Mouse (Mus musculus): Measurements from ENCODE around the gene Chchd1. TPM values are rescaled to one million over a fixed set of nuclear protein-coding genes. Genes with fewer than 3 reads are reported as not detected.
"Not testable (repeated sequence)": the region's sequence is repeated elsewhere in the genome, so short reads cannot be mapped to it uniquely, and the experiment has no call there.

The Chchd1 gene
- polyA plus RNA-seq, 1 experiment from 2014 or later: 218 TPM

GRCm38 (mm10) chr14:20703461-20703860 is 655 bp downstream of the Chchd1 start:
- not testable (repeated sequence) for ATAC-seq (ENCODE audit: low FRiP score, low TSS enrichment)
- H3K27ac ChIP-seq (ENCODE audit: low read depth, low read length): peak overlapping the region; percentile 90

GRCm38 (mm10) chr14:20707201-20708190 is 4.7 kb downstream of the Chchd1 start, which contains the start of gene Zswim8:
Gene Zswim8 (plus strand): TSS chr14:20707552.
- peak; percentile 95 for ATAC-seq (ENCODE audit: low FRiP score, low TSS enrichment)
- no peaks in the 10 kb centered on the region for H3K27me3 ChIP-seq (ENCODE audit: control insufficient read depth, insufficient read depth, low read length)
- peak within 1 kb of the TSS; percentile 69 for H3K4me2 ChIP-seq (replicated peaks; ENCODE audit: low read depth, low read length)
- H3K9ac ChIP-seq (ENCODE audit: low read depth, low read length): peak within 1 kb of the TSS; percentile 97
- H3K36me3 ChIP-seq (ENCODE audit: control insufficient read depth, insufficient read depth, low read length): peaks cover 33% of the 10 kb centered on the region
- WGBS: 1% methylated on average over 54 of the region's 80 CpGs
- peak within 1 kb of the TSS; percentile 79; the same call in 1 of the 2 replicates for H3K27ac ChIP-seq (ENCODE audit: low read depth, low read length)
- H3K9me3 ChIP-seq (ENCODE audit: control insufficient read depth, low read length): no peaks in the 10 kb centered on the region
- peak within 1 kb of the TSS; percentile 97 for H3K4me3 ChIP-seq (ENCODE audit: low read length)
- peaks cover 19% of the 10 kb centered on the region for H3K4me1 ChIP-seq (ENCODE audit: control insufficient read depth, insufficient read depth, low read length)

More at GRCm38 (mm10) chr14:20703461-20703860, 655 bp downstream of the Chchd1 start:
- H3K27me3 ChIP-seq (ENCODE audit: control insufficient read depth, insufficient read depth, low read length); H3K9me3 ChIP-seq (ENCODE audit: control insufficient read depth, low read length): not testable (repeated sequence)
- Histone ChIP-seq H3K4me1 (ENCODE audit: control insufficient read depth, insufficient read depth, low read length) (peaks cover 23% of the 10 kb centered on the region), H3K36me3 (ENCODE audit: control insufficient read depth, insufficient read depth, low read length) (peaks cover 17% of the 10 kb centered on the region), H3K9ac (ENCODE audit: low read depth, low read length) (peak overlapping the region; percentile 89), H3K4me3 (ENCODE audit: low read length) (peak overlapping the region; percentile 90), H3K4me2 (replicated peaks; ENCODE audit: low read depth, low read length) (peak overlapping the region; percentile 63)
- WGBS: 11% methylated on average over 8 of the region's 8 CpGs

GRCm38 (mm10) chr14:20708239-20708638 is 5.4 kb downstream of the Chchd1 start:
- no peaks in the 10 kb centered on the region for H3K9me3 ChIP-seq (ENCODE audit: control insufficient read depth, low read length)
- 10% methylated on average over 10 of the region's 10 CpGs for WGBS
- no peak overlapping the region for H3K27ac ChIP-seq (ENCODE audit: low read depth, low read length)
- H3K4me3 ChIP-seq (ENCODE audit: low read length): peak overlapping the region; percentile 97
- peak overlapping the region; percentile 97 for H3K9ac ChIP-seq (ENCODE audit: low read depth, low read length)
- peak overlapping the region; percentile 69 for H3K4me2 ChIP-seq (replicated peaks; ENCODE audit: low read depth, low read length)
- H3K27me3 ChIP-seq (ENCODE audit: control insufficient read depth, insufficient read depth, low read length): no peaks in the 10 kb centered on the region
- ATAC-seq (ENCODE audit: low FRiP score, low TSS enrichment): no peak
- peaks cover 19% of the 10 kb centered on the region for H3K4me1 ChIP-seq (ENCODE audit: control insufficient read depth, insufficient read depth, low read length)
- H3K36me3 ChIP-seq (ENCODE audit: control insufficient read depth, insufficient read depth, low read length): peaks cover 41% of the 10 kb centered on the region

GRCm38 (mm10) chr14:20713832-20714231 is 11.0 kb downstream of the Chchd1 start:
- H3K4me2 ChIP-seq (replicated peaks; ENCODE audit: low read depth, low read length): no peak overlapping the region
- no peak for ATAC-seq (ENCODE audit: low FRiP score, low TSS enrichment)
- no peaks in the 10 kb centered on the region for H3K9me3 ChIP-seq (ENCODE audit: control insufficient read depth, low read length)
- H3K36me3 ChIP-seq (ENCODE audit: control insufficient read depth, insufficient read depth, low read length): peaks cover 84% of the 10 kb centered on the region
- H3K27me3 ChIP-seq (ENCODE audit: control insufficient read depth, insufficient read depth, low read length): no peaks in the 10 kb centered on the region
- H3K4me1 ChIP-seq (ENCODE audit: control insufficient read depth, insufficient read depth, low read length): peaks cover 9% of the 10 kb centered on the region
- no peak overlapping the region for H3K4me3 ChIP-seq (ENCODE audit: low read length)
- H3K9ac ChIP-seq (ENCODE audit: low read depth, low read length): no peak overlapping the region
- no peak overlapping the region for H3K27ac ChIP-seq (ENCODE audit: low read depth, low read length)
- 86% methylated on average over 11 of the region's 11 CpGs for WGBS

- Histone ChIP-seq H3K4me1 (ENCODE audit: control insufficient read depth, insufficient read depth, low read length) (no peaks in the 10 kb centered on the region), H3K9me3 (ENCODE audit: control insufficient read depth, low read length) (no peaks in the 10 kb centered on the region), H3K9ac (ENCODE audit: low read depth, low read length) (no peak overlapping the region), H3K27me3 (ENCODE audit: control insufficient read depth, insufficient read depth, low read length) (no peaks in the 10 kb centered on the region), H3K4me3 (ENCODE audit: low read length) (no peak overlapping the region), H3K4me2 (replicated peaks; ENCODE audit: low read depth, low read length) (no peak overlapping the region), H3K36me3 (ENCODE audit: control insufficient read depth, insufficient read depth, low read length) (peaks cover 94% of the 10 kb centered on the region), H3K27ac (ENCODE audit: low read depth, low read length) (no peak overlapping the region)
- WGBS: 88% methylated on average over 10 of the region's 10 CpGs
- ATAC-seq (ENCODE audit: low FRiP score, low TSS enrichment): no peak
Measured at GRCm38 (mm10) chr14:20718443-20718842, 15.6 kb downstream of the Chchd1 start.

- no peak overlapping the region for H3K27ac ChIP-seq (ENCODE audit: low read depth, low read length)
- H3K27me3 ChIP-seq (ENCODE audit: control insufficient read depth, insufficient read depth, low read length): no peaks in the 10 kb centered on the region
- WGBS: 93% methylated on average over 12 of the region's 12 CpGs
- peaks cover 94% of the 10 kb centered on the region for H3K36me3 ChIP-seq (ENCODE audit: control insufficient read depth, insufficient read depth, low read length)
- no peak for ATAC-seq (ENCODE audit: low FRiP score, low TSS enrichment)
- H3K4me3 ChIP-seq (ENCODE audit: low read length): no peak overlapping the region
- no peaks in the 10 kb centered on the region for H3K4me1 ChIP-seq (ENCODE audit: control insufficient read depth, insufficient read depth, low read length)
- no peak overlapping the region for H3K4me2 ChIP-seq (replicated peaks; ENCODE audit: low read depth, low read length)
- H3K9ac ChIP-seq (ENCODE audit: low read depth, low read length): no peak overlapping the region
- H3K9me3 ChIP-seq (ENCODE audit: control insufficient read depth, low read length): no peaks in the 10 kb centered on the region
Measured at GRCm38 (mm10) chr14:20719767-20720166, 17.0 kb downstream of the Chchd1 start.

GRCm38 (mm10) chr14:20721371-20721770 is 18.6 kb downstream of the Chchd1 start:
- Histone ChIP-seq H3K36me3 (ENCODE audit: control insufficient read depth, insufficient read depth, low read length) (peaks cover 92% of the 10 kb centered on the region), H3K27ac (ENCODE audit: low read depth, low read length) (no peak overlapping the region), H3K27me3 (ENCODE audit: control insufficient read depth, insufficient read depth, low read length) (no peaks in the 10 kb centered on the region), H3K4me2 (replicated peaks; ENCODE audit: low read depth, low read length) (no peak overlapping the region), H3K4me1 (ENCODE audit: control insufficient read depth, insufficient read depth, low read length) (no peaks in the 10 kb centered on the region), H3K9me3 (ENCODE audit: control insufficient read depth, low read length) (no peaks in the 10 kb centered on the region), H3K9ac (ENCODE audit: low read depth, low read length) (no peak overlapping the region), H3K4me3 (ENCODE audit: low read length) (no peak overlapping the region)
- ATAC-seq (ENCODE audit: low FRiP score, low TSS enrichment): no peak
- 92% methylated on average over 4 of the region's 4 CpGs for WGBS

GRCm38 (mm10) chr14:20723006-20723405 is 20.2 kb downstream of the Chchd1 start:
- WGBS: 91% methylated on average over 12 of the region's 12 CpGs
- H3K9ac ChIP-seq (ENCODE audit: low read depth, low read length): no peak overlapping the region
- H3K4me1 ChIP-seq (ENCODE audit: control insufficient read depth, insufficient read depth, low read length): no peaks in the 10 kb centered on the region
- H3K9me3 ChIP-seq (ENCODE audit: control insufficient read depth, low read length): no peaks in the 10 kb centered on the region
- peaks cover 89% of the 10 kb centered on the region for H3K36me3 ChIP-seq (ENCODE audit: control insufficient read depth, insufficient read depth, low read length)
- no peak for ATAC-seq (ENCODE audit: low FRiP score, low TSS enrichment)
- no peak overlapping the region for H3K4me2 ChIP-seq (replicated peaks; ENCODE audit: low read depth, low read length)
- no peaks in the 10 kb centered on the region for H3K27me3 ChIP-seq (ENCODE audit: control insufficient read depth, insufficient read depth, low read length)
- no peak overlapping the region for H3K4me3 ChIP-seq (ENCODE audit: low read length)
- H3K27ac ChIP-seq (ENCODE audit: low read depth, low read length): no peak overlapping the region

GRCm38 (mm10) chr14:20724043-20724442 is 21.2 kb downstream of the Chchd1 start:
- no peaks in the 10 kb centered on the region for H3K9me3 ChIP-seq (ENCODE audit: control insufficient read depth, low read length)
- no peak overlapping the region for H3K27ac ChIP-seq (ENCODE audit: low read depth, low read length)
- H3K4me1 ChIP-seq (ENCODE audit: control insufficient read depth, insufficient read depth, low read length): no peaks in the 10 kb centered on the region
- no peak overlapping the region for H3K4me2 ChIP-seq (replicated peaks; ENCODE audit: low read depth, low read length)
- no peak overlapping the region for H3K9ac ChIP-seq (ENCODE audit: low read depth, low read length)
- peaks cover 89% of the 10 kb centered on the region for H3K36me3 ChIP-seq (ENCODE audit: control insufficient read depth, insufficient read depth, low read length)
- ATAC-seq (ENCODE audit: low FRiP score, low TSS enrichment): peak; percentile 44; the same call in 1 of the 2 replicates
- no peaks in the 10 kb centered on the region for H3K27me3 ChIP-seq (ENCODE audit: control insufficient read depth, insufficient read depth, low read length)
- WGBS: 27% methylated on average over 5 of the region's 5 CpGs
- no peak overlapping the region for H3K4me3 ChIP-seq (ENCODE audit: low read length)
